Mouse (Mus musculus) lung, embryonic 15.5 days (tissue): ENCODE measurements around the gene Rab11fip3. TPM values are rescaled to one million over a fixed set of nuclear protein-coding genes. Genes with fewer than 3 reads are reported as not detected.
A peak's percentile ranks its signal among the peaks of the same experiment; 100 is the strongest.
"Not testable (repeated sequence)": the region's sequence is repeated elsewhere in the genome, so short reads cannot be mapped to it uniquely, and the experiment has no call there.

Experiments used
- ATAC-seq: fragments of 200-750 bp; cut with Nextera tagmentation; 2 replicates; pipeline ENCODE4 v1.8.0; 2017; ENCODE audit warnings: moderate number of reproducible peaks, borderline replicate concordance; ENCODE audit not compliant: low FRiP score, low TSS enrichment; ENCODE audit errors: extremely low read depth
- H3K27ac ChIP-seq: fragments of 300-500 bp; sonication (generic); 2 replicates; pipeline ENCODE4 v1.5.1; 2015; ENCODE audit warnings: moderate library complexity, mild to moderate bottlenecking, inconsistent platforms
- H3K27me3 ChIP-seq: fragments of 300-500 bp; sonication (generic); 2 replicates; pipeline ENCODE4 v1.6.1; 2015; ENCODE audit warnings: inconsistent platforms
- H3K36me3 ChIP-seq: fragments of 300-500 bp; sonication (generic); 2 replicates; pipeline ENCODE4 v1.6.1; 2015; ENCODE audit warnings: inconsistent platforms
- H3K4me1 ChIP-seq: fragments of 300-500 bp; sonication (generic); 2 replicates; pipeline ENCODE4 v1.6.1; 2015; ENCODE audit warnings: inconsistent platforms
- H3K4me2 ChIP-seq: fragments of 300-500 bp; sonication (generic); 2 replicates; pipeline ENCODE4 v1.6.1; 2015; ENCODE audit warnings: inconsistent platforms, mild to moderate bottlenecking, moderate library complexity
- H3K4me3 ChIP-seq: fragments of 300-500 bp; sonication (generic); 2 replicates; pipeline ENCODE4 v1.5.1; 2015; ENCODE audit warnings: mild to moderate bottlenecking, inconsistent platforms
- H3K9ac ChIP-seq: fragments of 300-500 bp; sonication (generic); 2 replicates; pipeline ENCODE4 v1.6.1; 2015; ENCODE audit warnings: inconsistent platforms
- H3K9me3 ChIP-seq: fragments of 300-500 bp; sonication (generic); 2 replicates; pipeline ENCODE4 v1.6.1; 2016; ENCODE audit warnings: inconsistent platforms
- WGBS: fragments of 180-500 bp; shearing (Covaris S2); methylation state at CpG from one replicate; pipeline ENCODE4 v1.1.7; 2015; 5-methylcytosine and 5-hydroxymethylcytosine counted together
- polyA plus RNA-seq: library from polyadenylated mRNA; unstranded; fragments of >200 nt; fragmentation: Nextera tagmentation; extraction: Ambion mirVana; gene quantifications from 2 replicates; pipeline ENCODE4 v1.2.1, GENCODE M21; 2015

Gene Rab11fip3
- polyA plus RNA-seq, 1 experiment from 2014 or later: 13.5 TPM

GRCm38 (mm10) chr17:26048118-26048517, 21.2 kb downstream of the Rab11fip3 start:
- no peak overlapping the region for H3K9ac ChIP-seq
- WGBS: 83% methylated on average over 8 of the region's 8 CpGs

GRCm38 (mm10) chr17:26046253-26046997, 22.9 kb downstream of the Rab11fip3 start:
- H3K4me1 ChIP-seq: peaks cover 18% of the 10 kb centered on the region
- H3K9me3 ChIP-seq: no peaks in the 10 kb centered on the region
- H3K9ac ChIP-seq: no peak overlapping the region
- H3K4me3 ChIP-seq: no peak overlapping the region
- no peaks in the 10 kb centered on the region for H3K27me3 ChIP-seq
- H3K27ac ChIP-seq: 0 out of 2 replicates have a peak overlapping the region, but pooled peaks have one; percentile 1
- WGBS: 53% methylated on average over 10 of the region's 10 CpGs
- ATAC-seq: no peak
- no peaks in the 10 kb centered on the region for H3K36me3 ChIP-seq
- H3K4me2 ChIP-seq: no peak overlapping the region

More at GRCm38 (mm10) chr17:26048118-26048517, 21.2 kb downstream of the Rab11fip3 start:
- H3K36me3 ChIP-seq: no peaks in the 10 kb centered on the region
- H3K4me3 ChIP-seq: no peak overlapping the region
- H3K27ac ChIP-seq: no peak overlapping the region
- no peaks in the 10 kb centered on the region for H3K27me3 ChIP-seq
- no peak for ATAC-seq
- no peak overlapping the region for H3K4me2 ChIP-seq
- H3K9me3 ChIP-seq: no peaks in the 10 kb centered on the region
- peaks cover 18% of the 10 kb centered on the region for H3K4me1 ChIP-seq

DNA sequence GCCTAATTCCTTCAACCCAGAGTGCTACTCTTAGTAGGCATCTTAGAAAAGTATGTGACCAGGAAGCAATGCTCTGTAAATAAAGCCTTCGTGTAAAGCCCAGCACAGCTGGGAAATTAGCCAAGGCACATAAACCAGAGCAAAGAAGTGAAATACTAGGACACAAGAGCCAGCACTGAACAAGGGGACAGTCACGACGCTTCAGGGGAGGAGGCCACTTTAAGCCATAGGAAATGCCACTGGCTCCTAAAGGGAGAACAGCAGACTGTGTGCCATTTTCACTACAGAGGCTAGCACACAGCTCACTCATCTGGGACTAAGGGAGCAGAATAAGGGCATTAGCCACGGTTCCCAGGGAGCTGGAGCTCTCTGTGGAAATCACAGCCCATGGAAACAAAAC, 24.1 kb downstream of the Rab11fip3 start:
- peak overlapping the region; percentile 50; the same call in 1 of the 2 replicates for H3K27ac ChIP-seq
- H3K9me3 ChIP-seq: no peaks in the 10 kb centered on the region
- no peak overlapping the region for H3K9ac ChIP-seq
- H3K4me2 ChIP-seq: no peak overlapping the region
- H3K4me3 ChIP-seq: no peak overlapping the region
- ATAC-seq: no peak
- no peaks in the 10 kb centered on the region for H3K36me3 ChIP-seq
- H3K4me1 ChIP-seq: peaks cover 18% of the 10 kb centered on the region
- H3K27me3 ChIP-seq: no peaks in the 10 kb centered on the region
- WGBS: 38% methylated on average over 4 of the region's 4 CpGs

DNA sequence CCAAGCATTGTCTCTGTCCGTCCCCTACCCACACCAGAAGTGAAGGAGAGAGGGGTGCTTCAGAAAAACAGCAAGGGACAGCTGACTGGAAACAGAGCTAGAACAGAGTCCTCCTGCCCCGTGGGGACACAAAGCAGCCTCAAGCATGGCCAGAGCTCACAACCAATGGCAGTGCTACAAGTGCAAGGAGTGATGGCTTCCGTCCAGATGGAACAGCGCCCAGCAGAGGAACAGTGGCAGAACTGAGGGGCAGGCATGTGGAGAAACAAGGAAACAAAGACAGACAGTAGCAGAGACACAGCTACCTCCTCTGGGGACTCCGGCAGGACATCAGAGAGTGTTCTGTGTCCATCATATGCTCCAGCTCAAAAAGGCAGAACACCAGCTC, 26.1 kb downstream of the Rab11fip3 start:
- H3K4me3 ChIP-seq: no peak overlapping the region
- peaks cover 18% of the 10 kb centered on the region for H3K4me1 ChIP-seq
- H3K9ac ChIP-seq: no peak overlapping the region

DNA sequence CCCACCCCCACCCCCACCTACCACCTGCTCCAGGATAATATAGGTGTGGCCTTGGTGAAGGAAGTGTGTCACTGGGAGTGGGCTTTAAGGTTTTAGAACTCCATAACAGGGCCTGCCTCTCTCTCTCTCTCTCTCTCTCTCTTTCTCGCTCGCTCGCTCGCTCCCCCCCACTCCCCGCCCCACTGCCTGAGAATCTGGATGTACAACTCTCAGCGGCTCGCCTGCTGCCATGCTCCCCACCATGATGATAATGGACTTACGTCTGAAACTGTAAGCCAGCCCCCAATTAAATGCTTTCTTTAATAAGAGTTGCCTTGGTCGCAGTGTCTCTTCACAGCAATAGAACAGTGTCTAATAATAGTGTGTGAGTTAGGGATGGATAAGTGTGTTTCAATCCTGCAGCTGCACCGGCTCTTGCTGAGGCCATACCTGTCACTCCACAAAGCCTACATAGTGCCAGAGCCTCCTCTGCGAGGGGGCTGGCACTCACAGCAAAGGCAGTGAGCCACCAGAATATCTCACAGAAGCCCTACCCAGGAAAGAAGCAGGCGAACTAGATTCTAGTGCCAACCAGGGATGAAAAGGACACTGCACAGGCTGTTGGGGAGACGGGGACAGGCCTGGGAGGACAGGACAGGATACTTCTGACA, 26.6 kb downstream of the Rab11fip3 start:
- Histone ChIP-seq H3K4me1 (peaks cover 18% of the 10 kb centered on the region), H3K9ac (no peak overlapping the region), H3K27me3 (no peaks in the 10 kb centered on the region), H3K4me2 (no peak overlapping the region), H3K9me3 (no peaks in the 10 kb centered on the region), H3K4me3 (no peak overlapping the region), H3K27ac (0 out of 2 replicates have a peak overlapping the region, but pooled peaks have one; percentile 31), H3K36me3 (no peaks in the 10 kb centered on the region)
- no peak for ATAC-seq
- WGBS: 81% methylated on average over 13 of the region's 13 CpGs

More for the DNA sequence above, 26.1 kb downstream of the Rab11fip3 start:
- Histone ChIP-seq H3K9me3 (no peaks in the 10 kb centered on the region), H3K27me3 (no peaks in the 10 kb centered on the region), H3K27ac (0 out of 2 replicates have a peak overlapping the region, but pooled peaks have one; percentile 31), H3K36me3 (no peaks in the 10 kb centered on the region), H3K4me2 (no peak overlapping the region)
- ATAC-seq: no peak
- WGBS: 54% methylated on average over 5 of the region's 5 CpGs

DNA sequence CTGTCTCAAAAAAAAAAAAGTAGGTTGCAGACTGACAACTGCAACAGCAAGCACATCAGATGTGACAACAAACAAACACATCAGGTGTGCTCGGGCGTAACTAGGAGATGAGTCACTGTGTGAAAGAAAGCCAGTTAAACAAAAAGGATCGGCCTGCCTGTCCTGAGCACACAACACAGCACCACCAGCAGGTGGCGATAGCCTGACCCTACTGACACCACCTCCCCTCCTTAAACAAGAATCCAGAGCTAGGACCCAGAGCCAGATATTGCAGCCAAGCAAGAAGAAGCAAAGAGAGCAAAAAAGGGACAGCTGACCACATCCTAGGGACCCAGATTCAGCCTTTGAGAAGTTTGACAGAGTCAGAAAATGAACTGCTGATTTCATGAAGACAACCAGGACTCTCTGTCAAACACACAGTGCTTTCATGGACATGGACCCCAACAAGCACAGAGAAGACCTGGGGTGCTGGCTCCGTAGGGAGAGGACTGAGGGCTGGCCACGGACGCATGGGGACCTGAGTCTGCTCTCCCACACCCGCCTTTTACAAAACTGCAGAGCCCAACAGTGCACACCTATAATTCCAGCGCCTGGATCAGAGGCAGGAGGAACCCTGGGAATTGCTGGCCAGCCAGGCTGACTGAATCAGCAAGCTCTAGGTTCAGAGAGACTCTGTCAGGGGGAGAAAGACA, 28.1 kb downstream of the Rab11fip3 start:
- WGBS: 40% methylated on average over 9 of the region's 9 CpGs

GRCm38 (mm10) chr17:26040711-26041110, 28.6 kb downstream of the Rab11fip3 start:
- not testable (repeated sequence) for H3K27me3 ChIP-seq, ATAC-seq, H3K4me3 ChIP-seq, H3K27ac ChIP-seq, H3K4me1 ChIP-seq, H3K9me3 ChIP-seq, H3K4me2 ChIP-seq, H3K9ac ChIP-seq, H3K36me3 ChIP-seq
- WGBS: 78% methylated on average over 8 of the region's 8 CpGs

More for the DNA sequence above, 28.1 kb downstream of the Rab11fip3 start:
- Histone ChIP-seq H3K4me3 (no peak overlapping the region), H3K9me3 (no peaks in the 10 kb centered on the region), H3K27ac (no peak overlapping the region), H3K36me3 (no peaks in the 10 kb centered on the region), H3K27me3 (no peaks in the 10 kb centered on the region), H3K9ac (no peak overlapping the region), H3K4me1 (peaks cover 10% of the 10 kb centered on the region), H3K4me2 (no peak overlapping the region)
- ATAC-seq: no peak

DNA sequence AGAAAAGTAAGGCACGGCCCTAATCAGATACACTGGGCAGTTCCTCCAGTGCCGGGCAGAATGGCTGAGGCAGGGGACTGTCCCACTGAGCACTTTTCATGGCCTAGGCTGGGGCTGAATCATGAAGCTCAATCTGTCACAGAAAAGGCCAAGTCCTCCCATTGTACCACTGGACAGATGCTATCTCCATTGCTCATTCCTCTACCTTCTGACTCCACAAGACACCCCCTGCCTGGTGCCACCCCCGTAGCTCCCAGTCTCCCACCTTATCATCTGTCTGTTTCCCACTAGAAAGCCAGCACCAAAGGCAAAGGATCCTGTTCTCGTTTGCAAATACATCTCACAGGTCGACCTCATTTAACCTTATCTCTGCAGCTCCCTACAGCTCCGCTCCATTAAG, 37.3 kb downstream of the Rab11fip3 start:
- Histone ChIP-seq H3K27ac (no peak overlapping the region), H3K27me3 (no peaks in the 10 kb centered on the region), H3K4me1 (no peaks in the 10 kb centered on the region), H3K9me3 (no peaks in the 10 kb centered on the region), H3K4me3 (no peak overlapping the region), H3K9ac (no peak overlapping the region), H3K4me2 (no peak overlapping the region), H3K36me3 (0 out of 2 replicates have a peak, but pooled peaks cover 5% of the 10 kb centered on the region)
- 71% methylated on average over 6 of the region's 6 CpGs for WGBS
- ATAC-seq: no peak

GRCm38 (mm10) chr17:26031583-26031982, 37.8 kb downstream of the Rab11fip3 start:
- H3K9me3 ChIP-seq: no peaks in the 10 kb centered on the region
- H3K27me3 ChIP-seq: no peaks in the 10 kb centered on the region
- no peak for ATAC-seq
- H3K4me1 ChIP-seq: no peaks in the 10 kb centered on the region
- WGBS: 92% methylated on average over 5 of the region's 5 CpGs
- no peak overlapping the region for H3K9ac ChIP-seq
- H3K4me2 ChIP-seq: no peak overlapping the region
- no peak overlapping the region for H3K4me3 ChIP-seq
- no peak overlapping the region for H3K27ac ChIP-seq
- H3K36me3 ChIP-seq: 0 out of 2 replicates have a peak, but pooled peaks cover 5% of the 10 kb centered on the region

DNA sequence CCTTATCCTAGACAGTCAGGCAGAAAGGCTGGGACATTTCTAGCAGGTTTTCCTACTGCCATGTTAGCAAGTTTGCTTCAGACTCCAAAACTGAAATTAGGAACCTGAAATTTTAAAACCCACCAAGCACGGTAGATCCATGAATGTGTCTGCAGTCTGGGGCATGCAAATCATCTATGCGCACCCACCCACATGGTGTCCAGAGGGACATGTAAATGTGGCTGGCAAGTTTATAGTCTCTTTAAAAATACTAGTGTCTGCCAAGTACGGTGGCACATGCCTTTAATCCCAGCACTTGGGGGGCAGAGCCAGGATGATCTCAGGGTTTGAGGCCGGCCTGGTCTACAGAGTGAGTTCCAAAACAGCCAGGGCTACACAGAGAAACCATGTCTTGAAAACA, 41.1 kb downstream of the Rab11fip3 start:
- Histone ChIP-seq H3K4me3 (no peak overlapping the region), H3K9ac (no peak overlapping the region), H3K9me3 (no peaks in the 10 kb centered on the region), H3K4me2 (no peak overlapping the region), H3K27ac (no peak overlapping the region), H3K36me3 (no peaks in the 10 kb centered on the region), H3K27me3 (no peaks in the 10 kb centered on the region), H3K4me1 (no peaks in the 10 kb centered on the region)
- ATAC-seq: no peak
- WGBS: 89% methylated on average over 4 of the region's 4 CpGs

DNA sequence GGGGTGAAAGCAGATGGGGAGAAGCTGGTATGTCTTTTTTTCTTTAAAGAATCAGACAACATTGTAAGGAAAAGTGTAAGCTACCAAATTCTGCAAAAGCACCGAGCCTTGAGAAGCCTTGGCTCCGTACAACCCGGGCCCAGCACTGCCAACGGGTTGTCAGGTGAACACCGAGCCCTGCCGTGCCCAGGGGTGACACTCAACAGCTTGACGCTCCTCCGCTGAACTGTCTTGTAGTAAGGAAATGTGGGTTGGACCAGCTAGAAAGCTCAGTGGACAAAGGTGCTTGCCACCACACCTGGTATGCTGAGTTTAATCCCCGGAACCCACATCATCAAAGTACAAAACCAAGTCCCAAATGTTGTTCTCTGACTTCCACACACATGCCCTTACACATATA, 44.7 kb downstream of the Rab11fip3 start:
- Histone ChIP-seq H3K9ac (no peak overlapping the region), H3K9me3 (no peaks in the 10 kb centered on the region), H3K27ac (no peak overlapping the region), H3K36me3 (no peaks in the 10 kb centered on the region), H3K4me1 (no peaks in the 10 kb centered on the region), H3K27me3 (no peaks in the 10 kb centered on the region), H3K4me2 (no peak overlapping the region), H3K4me3 (no peak overlapping the region)
- WGBS: 93% methylated on average over 9 of the region's 9 CpGs
- ATAC-seq: no peak

DNA sequence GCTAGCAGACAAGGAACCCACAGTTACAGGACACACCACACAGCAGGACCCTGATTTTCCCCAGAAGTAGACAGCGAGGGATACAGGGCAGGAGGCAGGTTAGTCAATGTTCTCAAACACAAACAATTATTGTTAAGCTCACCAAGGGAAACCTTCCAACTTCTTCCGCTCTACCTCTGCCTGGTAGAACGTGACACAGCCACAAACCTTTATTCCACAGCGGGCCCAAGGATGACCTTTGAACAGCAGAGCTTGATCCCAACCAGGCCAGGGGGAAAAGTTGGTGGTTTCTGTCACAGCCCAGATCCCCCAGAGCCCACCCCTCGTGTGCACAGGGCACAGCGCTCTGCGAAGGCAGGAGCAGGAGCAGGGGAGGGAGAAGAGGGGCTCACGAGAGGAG, 45.4 kb downstream of the Rab11fip3 start:
- Histone ChIP-seq H3K9me3 (no peaks in the 10 kb centered on the region), H3K27me3 (no peaks in the 10 kb centered on the region), H3K4me1 (no peaks in the 10 kb centered on the region), H3K4me2 (no peak overlapping the region), H3K27ac (no peak overlapping the region), H3K9ac (no peak overlapping the region), H3K36me3 (no peaks in the 10 kb centered on the region), H3K4me3 (no peak overlapping the region)
- ATAC-seq: no peak
- WGBS: 93% methylated on average over 8 of the region's 8 CpGs
